Mouse (Mus musculus): ENCODE results near the gene Prkar2b. TPM values are rescaled to one million over a fixed set of nuclear protein-coding genes. Genes with fewer than 3 reads are reported as not detected.

The Prkar2b gene
- 10.9 and 19.9 TPM in 2 replicates for polyA plus RNA-seq (2012; rRNA removed)

DNA sequence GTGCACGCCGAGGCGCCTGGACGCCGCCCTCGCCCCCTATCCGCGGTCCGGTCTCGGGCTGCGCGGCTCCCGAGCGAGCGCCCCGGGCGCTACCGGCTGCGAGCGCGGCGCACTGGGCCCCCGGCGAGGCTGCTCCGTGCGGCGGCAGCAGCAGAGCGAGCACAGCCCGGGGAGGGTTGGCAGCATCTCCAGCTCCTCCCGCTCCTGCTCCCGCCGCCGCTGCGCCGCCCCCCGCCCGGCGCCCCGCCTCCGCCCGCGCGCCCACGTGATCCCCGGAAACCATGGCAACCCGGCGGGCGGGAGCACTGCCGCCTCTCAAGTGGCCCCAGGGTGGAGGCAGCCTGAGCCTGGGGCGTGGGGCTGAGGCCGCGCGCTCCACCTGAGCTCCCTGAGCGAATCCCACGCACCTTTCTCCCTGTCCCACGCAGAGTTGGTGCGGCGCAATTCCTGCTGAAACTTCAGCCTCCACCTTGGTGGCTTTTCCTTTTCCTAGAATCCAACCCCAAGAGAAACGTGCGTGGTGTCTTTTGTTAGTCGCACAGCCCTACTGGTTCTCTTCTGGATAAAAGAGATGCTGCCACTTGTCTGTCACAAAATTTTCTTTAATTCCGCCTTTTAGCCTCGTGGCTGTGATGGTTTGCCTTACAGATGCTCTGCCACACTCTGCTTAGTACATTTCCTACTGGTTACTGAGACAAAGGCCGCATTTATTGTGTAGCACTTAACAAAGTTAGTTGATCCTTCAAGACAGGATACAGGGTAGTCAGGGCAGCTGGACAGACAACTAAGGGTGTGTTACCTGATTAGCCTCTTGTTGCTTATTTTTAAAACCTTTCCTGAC, at the start of gene Prkar2b:
Gene Prkar2b (minus strand): TSS at position 207 of the 841 bp plus-strand sequence.
- Histone ChIP-seq H3K27ac (ENCODE audit: control insufficient read depth, insufficient read depth, low read length) (no peak within 1 kb of the TSS), H3K4me1 (replicated peaks; ENCODE audit: control insufficient read depth, insufficient read depth, low read length) (peaks cover 12% of the 10 kb centered on the region), H3K36me3 (ENCODE audit: control insufficient read depth, insufficient read depth, low read length) (no peaks in the 10 kb centered on the region), H3K4me3 (ENCODE audit: control insufficient read depth, insufficient read depth, low read length) (peak within 1 kb of the TSS; percentile 88), H3K27me3 (ENCODE audit: control insufficient read depth, insufficient read depth, low read length) (no peaks in the 10 kb centered on the region)
- TF ChIP-seq CTCF (IDR thresholded peaks at IDR 0.05; ENCODE audit: borderline replicate concordance, control insufficient read depth, extremely low read depth, insufficient read depth, low read length, poor library complexity), result no peak
- peak; percentile 81 for TF ChIP-seq POLR2A (IDR thresholded peaks at IDR 0.05; ENCODE audit: control insufficient read depth, extremely low read depth, insufficient read depth, low read length, poor library complexity)
- peak; percentile 95 for DNase-seq
- 2% methylated on average over 64 of the region's 64 CpGs for WGBS

DNA sequence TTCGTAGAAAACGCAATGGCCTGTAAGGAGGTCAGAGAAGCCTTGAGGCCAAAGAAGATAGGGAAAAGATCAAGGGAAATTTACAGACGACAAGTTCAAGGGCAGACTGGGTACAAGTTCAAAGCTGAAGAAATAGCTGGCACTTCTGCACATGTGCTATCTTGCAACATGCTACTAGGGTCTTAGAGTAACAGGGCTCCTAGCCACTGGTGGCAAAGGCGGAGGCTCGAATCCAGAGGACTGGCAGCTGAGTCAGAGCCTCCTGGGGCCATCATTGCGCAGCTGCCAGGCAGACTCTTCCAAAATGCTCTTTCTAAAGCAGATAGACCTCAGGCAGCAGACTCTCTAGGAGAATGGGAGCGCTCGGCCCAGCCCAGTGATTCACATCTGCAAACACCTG, 48.1 kb upstream of the Prkar2b start:
- Histone ChIP-seq H3K27me3 (ENCODE audit: control insufficient read depth, insufficient read depth, low read length) (no peaks in the 10 kb centered on the region), H3K4me1 (replicated peaks; ENCODE audit: control insufficient read depth, insufficient read depth, low read length) (peaks cover 3% of the 10 kb centered on the region; the same call in 1 of the 2 replicates), H3K27ac (ENCODE audit: control insufficient read depth, insufficient read depth, low read length) (no peak overlapping the region), H3K36me3 (ENCODE audit: control insufficient read depth, insufficient read depth, low read length) (no peaks in the 10 kb centered on the region), H3K4me3 (ENCODE audit: control insufficient read depth, insufficient read depth, low read length) (no peak overlapping the region)
- WGBS, result 95% methylated on average over 8 of the region's 8 CpGs
- TF ChIP-seq POLR2A (IDR thresholded peaks at IDR 0.05; ENCODE audit: control insufficient read depth, extremely low read depth, insufficient read depth, low read length, poor library complexity), result no peak
- TF ChIP-seq CTCF (IDR thresholded peaks at IDR 0.05; ENCODE audit: borderline replicate concordance, control insufficient read depth, extremely low read depth, insufficient read depth, low read length, poor library complexity), result no peak
- no peak for DNase-seq

DNA sequence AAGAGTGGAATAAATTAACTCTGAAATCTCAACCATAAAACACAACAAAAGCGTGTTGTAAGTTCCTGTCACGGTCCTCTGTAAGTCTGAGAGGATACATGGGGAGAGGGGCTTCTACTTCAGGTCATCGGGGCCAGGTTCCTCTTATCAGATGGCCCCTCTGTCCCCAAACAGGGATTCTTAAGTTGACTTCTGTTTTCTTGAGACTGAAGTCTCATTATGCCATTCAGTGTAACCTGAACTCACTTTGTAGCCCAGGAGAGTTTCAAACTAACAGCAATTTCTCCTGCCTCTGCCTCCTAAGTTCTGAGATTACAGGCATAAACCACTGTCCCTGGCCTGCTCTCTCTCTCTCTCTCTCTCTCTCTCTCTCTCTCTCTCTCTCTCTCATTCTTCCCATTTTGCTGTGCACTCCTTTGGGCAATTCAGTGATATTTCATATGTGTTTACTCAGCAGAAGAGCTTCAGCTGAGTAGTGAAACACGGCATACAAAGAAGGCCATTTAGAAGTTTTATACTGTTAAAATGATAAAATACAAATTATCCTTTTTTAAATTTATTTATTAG, 43.9 kb upstream of the Prkar2b start:
- DNase-seq, result no peak
- no peak overlapping the region for H3K27ac ChIP-seq (ENCODE audit: control insufficient read depth, insufficient read depth, low read length)
- WGBS, result 87% methylated on average over 4 of the region's 4 CpGs
- no peaks in the 10 kb centered on the region for H3K27me3 ChIP-seq (ENCODE audit: control insufficient read depth, insufficient read depth, low read length)
- no peaks in the 10 kb centered on the region for H3K36me3 ChIP-seq (ENCODE audit: control insufficient read depth, insufficient read depth, low read length)
- no peaks in the 10 kb centered on the region for H3K4me1 ChIP-seq (replicated peaks; ENCODE audit: control insufficient read depth, insufficient read depth, low read length)
- TF ChIP-seq CTCF (IDR thresholded peaks at IDR 0.05; ENCODE audit: borderline replicate concordance, control insufficient read depth, extremely low read depth, insufficient read depth, low read length, poor library complexity), result no peak
- TF ChIP-seq POLR2A (IDR thresholded peaks at IDR 0.05; ENCODE audit: control insufficient read depth, extremely low read depth, insufficient read depth, low read length, poor library complexity), result no peak
- no peak overlapping the region for H3K4me3 ChIP-seq (ENCODE audit: control insufficient read depth, insufficient read depth, low read length)

GRCm38 (mm10) chr12:32104451-32104862, 43.4 kb upstream of the Prkar2b start:
- Histone ChIP-seq H3K27ac (ENCODE audit: control insufficient read depth, insufficient read depth, low read length) (no peak overlapping the region), H3K27me3 (ENCODE audit: control insufficient read depth, insufficient read depth, low read length) (no peaks in the 10 kb centered on the region), H3K4me3 (ENCODE audit: control insufficient read depth, insufficient read depth, low read length) (no peak overlapping the region), H3K4me1 (replicated peaks; ENCODE audit: control insufficient read depth, insufficient read depth, low read length) (no peaks in the 10 kb centered on the region), H3K36me3 (ENCODE audit: control insufficient read depth, insufficient read depth, low read length) (no peaks in the 10 kb centered on the region)
- DNase-seq, result no peak
- WGBS, result 97% methylated on average over 6 of the region's 6 CpGs
- TF ChIP-seq CTCF (IDR thresholded peaks at IDR 0.05; ENCODE audit: borderline replicate concordance, control insufficient read depth, extremely low read depth, insufficient read depth, low read length, poor library complexity) (no peak), POLR2A (IDR thresholded peaks at IDR 0.05; ENCODE audit: control insufficient read depth, extremely low read depth, insufficient read depth, low read length, poor library complexity) (no peak)

- TF ChIP-seq CTCF (IDR thresholded peaks at IDR 0.05; ENCODE audit: borderline replicate concordance, control insufficient read depth, extremely low read depth, insufficient read depth, low read length, poor library complexity) (no peak), POLR2A (IDR thresholded peaks at IDR 0.05; ENCODE audit: control insufficient read depth, extremely low read depth, insufficient read depth, low read length, poor library complexity) (no peak)
- H3K36me3 ChIP-seq (ENCODE audit: control insufficient read depth, insufficient read depth, low read length), result no peaks in the 10 kb centered on the region
- H3K4me3 ChIP-seq (ENCODE audit: control insufficient read depth, insufficient read depth, low read length), result no peak overlapping the region
- no peaks in the 10 kb centered on the region for H3K27me3 ChIP-seq (ENCODE audit: control insufficient read depth, insufficient read depth, low read length)
- H3K4me1 ChIP-seq (replicated peaks; ENCODE audit: control insufficient read depth, insufficient read depth, low read length), result no peaks in the 10 kb centered on the region
- H3K27ac ChIP-seq (ENCODE audit: control insufficient read depth, insufficient read depth, low read length), result no peak overlapping the region
- 83% methylated on average over 4 of the region's 4 CpGs for WGBS
- no peak for DNase-seq
These were observed 40.2 kb upstream of the Prkar2b start for GRCm38 (mm10) chr12:32101306-32101705.

GRCm38 (mm10) chr12:32099686-32100206, 38.6 kb upstream of the Prkar2b start:
- H3K4me1 ChIP-seq (replicated peaks; ENCODE audit: control insufficient read depth, insufficient read depth, low read length), result no peaks in the 10 kb centered on the region
- no peaks in the 10 kb centered on the region for H3K27me3 ChIP-seq (ENCODE audit: control insufficient read depth, insufficient read depth, low read length)
- H3K4me3 ChIP-seq (ENCODE audit: control insufficient read depth, insufficient read depth, low read length), result no peak overlapping the region
- H3K27ac ChIP-seq (ENCODE audit: control insufficient read depth, insufficient read depth, low read length), result no peak overlapping the region
- no peaks in the 10 kb centered on the region for H3K36me3 ChIP-seq (ENCODE audit: control insufficient read depth, insufficient read depth, low read length)
- no peak for DNase-seq
- TF ChIP-seq CTCF (IDR thresholded peaks at IDR 0.05; ENCODE audit: borderline replicate concordance, control insufficient read depth, extremely low read depth, insufficient read depth, low read length, poor library complexity) (no peak), POLR2A (IDR thresholded peaks at IDR 0.05; ENCODE audit: control insufficient read depth, extremely low read depth, insufficient read depth, low read length, poor library complexity) (no peak)
- 66% methylated on average over 4 of the region's 4 CpGs for WGBS
